8 mouse cellular contexts compared by ENCODE assay signal in the genomic region with DNA sequence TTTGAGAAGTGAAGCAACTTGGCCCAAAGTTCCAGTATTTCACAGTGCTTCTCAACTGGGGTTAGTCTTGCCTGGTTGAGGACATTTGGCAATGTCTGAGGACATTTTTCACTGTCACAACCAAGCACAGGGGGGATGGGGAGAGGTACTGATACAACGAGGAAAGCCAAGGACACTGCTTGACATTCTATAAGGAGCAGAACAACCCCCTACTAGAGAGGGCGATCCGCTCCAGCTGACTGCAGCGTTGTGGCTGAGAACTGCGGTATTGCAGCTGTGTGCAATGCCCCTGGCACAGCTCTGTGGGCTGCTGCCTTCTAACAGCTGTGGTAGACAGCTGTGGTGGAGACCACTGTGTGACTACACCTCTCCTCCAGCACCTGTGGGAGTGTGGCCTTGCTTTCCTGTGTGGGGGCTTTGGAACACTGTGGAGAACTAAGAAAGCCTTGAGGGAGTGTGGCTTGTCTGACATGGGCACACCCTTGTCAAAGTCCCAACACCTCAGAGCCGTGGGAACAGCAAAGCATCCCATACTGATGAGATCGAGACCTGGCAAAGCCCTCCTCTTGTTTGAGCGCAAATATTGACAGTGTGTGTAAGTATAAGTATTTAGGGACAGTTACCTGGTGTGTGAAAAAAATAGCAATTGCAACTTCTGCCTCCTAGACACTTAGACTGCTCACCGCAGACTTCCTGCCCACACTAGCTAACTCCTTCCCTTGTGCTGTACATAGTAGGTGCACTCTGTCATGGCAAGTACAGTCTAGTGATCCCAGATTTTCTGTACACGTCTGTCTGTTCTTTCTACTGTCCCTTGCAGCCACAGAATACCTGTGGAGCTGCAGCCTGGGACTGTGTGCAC.
DNase-seq lines count a peak whose midpoint lies in the region; ATAC-seq lines count a peak whose summit lies in the region.

No protein-coding gene starts in this region.

- WGBS in midbrain, embryonic 15.5 days = 76% methylated on average over 10 of the region's 10 CpGs

- H3K27me3 ChIP-seq in midbrain, embryonic 15.5 days (replicated peaks) = 0 out of 2 replicates have a peak, but pooled peaks cover 2% of the 10 kb centered on the region

- no peak overlapping the region for H3K4me2 ChIP-seq in midbrain, embryonic 15.5 days

- peaks cover 11% of the 10 kb centered on the region; the same call in 1 of the 2 replicates for H3K4me1 ChIP-seq in midbrain, embryonic 15.5 days

- no peak overlapping the region for H3K27ac ChIP-seq in midbrain, embryonic 15.5 days

- H3K9me3 ChIP-seq in midbrain, embryonic 15.5 days = no peaks in the 10 kb centered on the region

- DNase-seq in heart, adult 11 months = peak; percentile 90
- no peak for DNase-seq in heart, postnatal 4 days
- DNase-seq in CD4-positive, CD25-positive, alpha-beta regulatory T cell, adult 2 months (ENCODE audit: low read depth, low spot score) = peak; percentile 74
- DNase-seq in right cerebral cortex, adult 2 months (ENCODE audit: low spot score in 2 of 2) = no peak
- no peak for DNase-seq in frontal cortex, postnatal 25 days (ENCODE audit: low spot score in 2 of 2)

- H3K36me3 ChIP-seq in midbrain, embryonic 15.5 days (replicated peaks) = no peaks in the 10 kb centered on the region

- H3K9ac ChIP-seq in midbrain, embryonic 15.5 days = no peak overlapping the region

- H3K4me3 ChIP-seq in midbrain, embryonic 15.5 days = no peak overlapping the region

- peak; percentile 84 to 85 for ATAC-seq in hematopoietic stem cell, adult 5-6 weeks (replicated peaks in 1 of 2; ENCODE audit: insufficient read depth in 1 of 2, low FRiP score in 2 of 2, low TSS enrichment in 1 of 2, low read depth in 1 of 2, poor library complexity in 2 of 2, severe bottlenecking in 2 of 2)
- peak; percentile 29; the same call in 1 of the 2 replicates for ATAC-seq in midbrain, embryonic 15.5 days (replicated peaks)
- ATAC-seq in erythroblast, adult 5-6 weeks (replicated peaks; ENCODE audit: low FRiP score, poor library complexity, severe bottlenecking) = no peak

Comparison
In these comparisons a context has a peak if more than half of its experiments do, and no peak if none do; other contexts are left out.
1. DNase-seq: peak in heart, adult 11 months (single experiment) and CD4-positive, CD25-positive, alpha-beta regulatory T cell, adult 2 months (single experiment); none in heart, postnatal 4 days (single experiment), right cerebral cortex, adult 2 months (0 of 2) and frontal cortex, postnatal 25 days (0 of 2).